Mouse (Mus musculus): ENCODE results near the gene 2510009E07Rik.

GRCm38 (mm10) chr16:21636156-21636853 is 58.2 kb downstream of the 2510009E07Rik start:
- no peak for TF ChIP-seq POLR2A (IDR thresholded peaks at IDR 0.05; ENCODE audit: insufficient read depth, low read depth, low read length)
- TF ChIP-seq CTCF (IDR thresholded peaks at IDR 0.05), result no peak

Data from heart, adult 2 months (tissue).